Mouse (Mus musculus): Measurements from ENCODE around the gene Blcap.

Blcap gene

DNA sequence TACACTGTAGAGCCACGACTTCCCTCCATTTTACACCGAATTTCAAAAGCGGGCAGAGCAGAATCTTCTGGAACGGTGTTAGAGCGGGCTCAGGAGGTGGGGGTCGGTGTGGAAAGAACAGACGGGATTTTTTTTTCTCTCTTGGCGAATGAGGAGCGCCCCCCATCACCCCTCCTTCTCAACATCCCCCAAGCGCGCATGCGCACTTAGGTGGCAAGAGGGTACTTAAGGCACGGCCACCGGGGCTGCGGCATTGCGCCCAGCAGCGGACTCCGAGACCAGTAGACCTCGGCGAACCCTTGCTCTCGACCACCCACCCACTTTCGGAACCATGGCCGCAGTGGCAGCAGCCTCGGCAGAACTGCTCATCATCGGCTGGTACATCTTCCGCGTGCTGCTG is 11.2 kb downstream of the Blcap start, which contains the start of gene Nnat:
Gene Nnat, plus strand, starts transcription at position 221 of the 400 bp plus-strand sequence.
- no peak for DNase-seq (ENCODE audit: low read depth)

DNA sequence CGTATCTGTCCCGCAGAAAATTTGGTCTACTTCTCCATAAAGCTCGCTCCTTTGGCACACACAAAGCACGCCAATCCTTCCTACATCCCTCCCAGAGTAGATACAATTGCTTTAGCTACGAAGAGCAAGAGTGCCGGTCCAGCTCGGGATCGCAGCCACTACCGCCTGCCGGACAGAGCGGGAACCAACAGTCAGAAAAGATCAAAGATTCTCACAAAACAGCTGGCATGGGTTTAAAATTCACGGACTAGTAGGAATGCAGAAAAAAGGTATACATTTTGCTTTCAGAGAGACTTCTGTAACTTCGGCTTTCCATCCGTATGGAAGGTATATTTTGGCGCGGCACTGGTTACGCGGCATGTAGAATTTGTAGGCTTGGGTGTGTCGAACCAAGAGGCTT is 11.6 kb downstream of the Blcap start:
- DNase-seq (ENCODE audit: low read depth) = no peak

GRCm38 (mm10) chr2:157558520-157558919 is 12.6 kb downstream of the Blcap start:
- no peak for DNase-seq (ENCODE audit: low read depth)

GRCm38 (mm10) chr2:157558051-157558450 is 13.0 kb downstream of the Blcap start:
- no peak for DNase-seq (ENCODE audit: low read depth)

DNA sequence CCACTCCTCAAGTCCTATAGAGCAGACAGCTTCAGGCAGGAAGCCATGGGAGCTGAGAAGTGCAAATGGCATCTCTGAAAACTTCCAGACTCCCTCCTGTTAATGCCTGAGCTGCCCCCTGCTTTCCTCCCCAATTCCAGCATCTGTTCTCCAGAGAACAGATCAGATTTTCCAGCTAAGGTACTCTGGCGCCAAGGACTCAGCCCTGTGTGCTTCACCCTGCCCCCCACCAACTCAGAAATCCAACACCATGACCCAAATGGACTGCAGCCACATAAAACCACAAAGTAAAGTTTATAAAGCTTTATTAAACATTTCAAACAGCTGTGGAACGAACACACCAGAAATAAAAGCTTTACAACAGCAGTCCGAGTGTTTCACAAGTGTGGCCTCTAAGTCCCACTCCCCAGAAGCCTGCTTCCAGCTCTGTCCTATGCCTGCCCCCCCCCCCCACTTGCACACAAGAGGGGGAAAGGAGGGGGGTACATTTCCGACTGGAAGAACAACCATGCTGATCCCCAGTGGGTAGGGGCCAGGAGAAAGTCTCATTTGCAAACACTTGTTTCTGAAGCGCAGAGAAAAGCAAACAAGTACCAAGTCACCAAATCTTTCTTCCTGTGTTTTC is 14.9 kb downstream of the Blcap start:
- no peak for DNase-seq (ENCODE audit: low read depth)

- DNase-seq (ENCODE audit: low read depth) = no peak
Observed at GRCm38 (mm10) chr2:157552158-157552886, 18.8 kb downstream of the Blcap start.

DNA sequence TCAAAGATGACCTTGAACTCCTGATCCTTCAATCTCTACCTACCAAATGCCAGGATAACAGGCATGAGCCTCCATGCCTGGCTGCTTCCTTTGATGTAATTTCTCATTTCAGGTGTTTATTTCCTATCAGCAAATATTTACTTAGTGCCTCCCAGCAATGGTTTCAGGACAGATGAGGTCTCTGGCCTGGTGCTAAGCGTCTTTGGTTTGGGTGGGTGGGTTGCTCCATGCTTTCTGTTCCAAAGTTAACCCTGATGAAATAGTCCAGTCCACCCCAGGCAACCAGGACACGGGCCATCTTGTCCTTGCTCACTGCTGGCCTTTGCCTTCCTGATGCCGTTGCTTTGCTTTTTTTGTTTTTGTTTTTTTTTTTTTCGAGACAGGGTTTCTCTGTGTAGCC is 20.8 kb downstream of the Blcap start:
- no peak for DNase-seq (ENCODE audit: low read depth)

DNA sequence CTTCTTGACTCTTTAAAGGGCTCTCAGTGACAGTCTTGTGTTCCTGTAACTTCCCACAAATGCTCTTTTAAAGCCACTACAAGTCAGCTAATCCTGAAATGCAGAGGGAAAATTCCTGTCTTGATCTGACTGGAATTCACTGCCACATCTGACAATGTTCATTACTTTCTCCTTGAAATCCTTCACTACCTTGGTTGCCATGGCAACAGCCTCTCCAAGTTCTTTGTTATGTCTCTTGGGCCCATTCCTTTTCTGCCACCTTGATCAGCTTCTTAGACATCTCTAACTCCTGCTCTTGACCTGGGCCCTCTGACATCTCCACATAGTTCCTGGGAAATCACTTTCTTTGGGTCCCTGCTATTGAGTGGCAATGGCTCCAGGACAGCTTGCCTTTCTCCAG is 24.4 kb downstream of the Blcap start:
- no peak for DNase-seq (ENCODE audit: low read depth)

- DNase-seq (ENCODE audit: low read depth) = no peak
Observed at GRCm38 (mm10) chr2:157544333-157544888, 26.7 kb downstream of the Blcap start.

GRCm38 (mm10) chr2:157542415-157542814 is 28.7 kb downstream of the Blcap start:
- DNase-seq (ENCODE audit: low read depth) = no peak

DNA sequence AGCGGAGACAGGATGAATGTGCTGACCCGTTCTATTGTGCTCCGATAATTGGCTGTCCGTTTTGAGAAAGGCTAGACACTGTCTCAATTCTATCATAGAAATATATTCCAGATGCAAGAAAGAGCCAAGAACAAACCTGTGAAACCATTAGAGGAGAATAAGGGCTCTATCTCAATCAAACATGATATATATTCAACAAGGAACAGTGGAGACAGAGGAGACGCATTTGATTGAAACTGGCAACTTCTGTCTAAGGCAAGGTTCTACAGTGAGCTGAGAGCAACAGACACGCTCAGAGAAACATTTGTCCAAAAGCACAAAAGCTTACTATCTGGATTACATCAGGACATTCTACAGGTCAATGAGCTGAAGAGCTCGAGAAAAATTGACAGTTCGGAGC is 29.4 kb downstream of the Blcap start:
- DNase-seq (ENCODE audit: low read depth) = no peak

DNA sequence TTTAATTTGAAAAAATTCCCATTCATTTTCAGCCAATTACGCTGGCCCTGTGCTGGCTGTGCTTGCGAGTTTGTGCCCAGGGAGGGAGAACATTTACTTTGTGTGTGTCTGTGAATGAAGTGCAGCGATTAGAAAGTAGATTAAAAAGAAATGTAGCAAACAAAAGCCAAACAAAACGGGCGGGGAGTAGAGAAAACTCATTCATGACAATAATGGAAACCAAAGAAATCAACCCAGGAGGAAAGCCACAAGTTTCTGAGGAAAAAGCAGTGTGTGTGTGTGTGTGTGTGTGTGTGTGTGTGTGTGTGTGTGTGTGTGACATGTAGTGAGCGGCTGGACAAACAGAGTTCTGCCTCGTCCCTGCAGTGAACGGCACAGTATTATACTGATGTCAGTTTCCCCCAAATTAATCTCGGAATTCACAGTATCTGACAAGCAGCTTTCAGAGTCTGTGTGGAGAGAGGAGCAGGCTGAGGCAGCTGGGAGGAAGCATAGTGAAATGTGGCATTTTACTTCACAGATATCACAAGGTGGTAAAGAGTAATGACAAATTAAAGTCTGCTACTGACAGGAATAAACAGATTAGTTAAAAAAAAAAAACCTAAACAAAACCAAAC is 30.0 kb downstream of the Blcap start:
- DNase-seq (ENCODE audit: low read depth) = no peak

- no peak for DNase-seq (ENCODE audit: low read depth)
Observed at GRCm38 (mm10) chr2:157540073-157540952, 30.8 kb downstream of the Blcap start.

DNA sequence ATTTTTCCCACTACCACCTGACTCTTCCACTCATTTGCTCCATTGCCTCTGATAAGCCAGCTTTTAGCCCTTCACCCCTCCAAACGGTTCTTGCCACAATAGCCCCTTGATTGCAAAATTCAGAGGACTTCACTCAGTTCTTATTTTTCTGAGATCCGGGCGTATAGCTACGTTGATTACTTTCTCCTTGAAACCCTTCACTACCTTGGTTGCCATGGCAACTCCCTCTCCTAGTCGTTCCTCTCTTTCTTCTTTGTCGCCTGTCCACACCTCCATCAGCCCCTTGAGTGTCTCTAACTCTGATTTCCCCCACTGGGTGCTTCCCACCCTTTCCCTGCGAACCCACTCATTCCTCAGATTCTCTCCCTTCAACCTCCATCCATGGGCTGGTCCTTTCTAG is 34.0 kb downstream of the Blcap start:
- DNase-seq (ENCODE audit: low read depth) = no peak

- no peak for DNase-seq (ENCODE audit: low read depth)
Observed at GRCm38 (mm10) chr2:157536476-157537081, 34.5 kb downstream of the Blcap start.

DNA sequence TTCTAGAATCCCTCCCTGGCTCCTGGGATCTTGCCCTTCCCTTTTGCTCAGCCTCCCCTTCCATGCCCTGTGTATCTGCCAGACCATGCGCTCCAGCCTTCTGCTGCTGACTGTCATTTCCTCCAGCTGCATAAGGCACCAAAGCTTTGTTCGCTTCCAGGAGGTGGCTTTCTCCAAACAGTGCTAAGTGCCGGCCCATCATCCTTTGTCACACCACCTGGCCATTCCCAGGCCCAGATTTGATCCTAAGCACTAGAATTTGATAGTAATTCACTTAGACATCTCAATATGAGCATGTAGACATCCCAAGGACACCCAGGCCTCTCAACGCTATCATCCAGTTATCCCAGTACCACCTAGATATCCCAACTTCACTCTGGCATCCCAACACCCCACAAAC is 36.9 kb downstream of the Blcap start:
- no peak for DNase-seq (ENCODE audit: low read depth)

- no peak for DNase-seq (ENCODE audit: low read depth)
Observed at GRCm38 (mm10) chr2:157531681-157532426, 39.2 kb downstream of the Blcap start.

DNA sequence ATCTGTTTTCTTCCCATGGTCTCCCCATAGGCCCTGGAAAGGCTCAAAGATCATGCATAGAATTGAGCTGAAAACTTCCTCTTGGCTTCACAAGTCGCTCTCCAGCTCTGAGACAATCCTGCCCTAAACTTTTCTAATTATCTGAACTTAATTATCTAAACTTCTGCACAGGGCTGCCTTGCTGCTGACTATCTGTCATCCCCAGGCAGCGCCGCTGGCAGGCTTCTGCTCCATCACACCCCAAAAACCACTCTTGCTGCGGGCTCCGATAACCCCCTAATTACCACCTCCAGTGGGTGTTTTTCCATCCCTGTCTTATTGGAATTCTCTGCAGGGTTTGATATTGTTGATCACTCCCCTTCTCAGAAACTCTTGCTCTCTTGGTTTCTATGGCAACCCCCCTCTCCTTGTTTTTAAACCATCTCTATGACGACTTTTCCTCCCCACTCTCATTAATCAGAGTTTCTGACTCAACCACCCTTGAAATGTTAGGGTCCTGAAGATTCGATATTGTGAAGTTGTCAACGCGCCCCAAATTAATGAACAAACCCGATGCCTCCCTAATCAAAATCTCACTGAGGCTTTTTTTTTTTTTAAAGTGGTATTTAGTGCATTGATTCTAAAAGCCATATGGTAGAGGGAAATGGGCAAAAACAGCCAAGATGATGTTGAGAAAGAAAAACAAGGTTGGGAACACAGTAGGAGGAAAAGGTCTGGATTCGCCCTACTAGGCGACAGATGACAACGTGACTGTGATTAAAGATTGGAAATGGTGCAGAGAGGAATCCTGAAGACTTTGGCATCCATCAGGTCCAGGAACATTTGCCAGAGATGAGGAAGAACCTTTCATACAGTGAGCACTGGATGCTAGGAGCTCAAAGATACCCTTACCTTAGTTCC is 40.8 kb downstream of the Blcap start:
- no peak for DNase-seq (ENCODE audit: low read depth)

DNA sequence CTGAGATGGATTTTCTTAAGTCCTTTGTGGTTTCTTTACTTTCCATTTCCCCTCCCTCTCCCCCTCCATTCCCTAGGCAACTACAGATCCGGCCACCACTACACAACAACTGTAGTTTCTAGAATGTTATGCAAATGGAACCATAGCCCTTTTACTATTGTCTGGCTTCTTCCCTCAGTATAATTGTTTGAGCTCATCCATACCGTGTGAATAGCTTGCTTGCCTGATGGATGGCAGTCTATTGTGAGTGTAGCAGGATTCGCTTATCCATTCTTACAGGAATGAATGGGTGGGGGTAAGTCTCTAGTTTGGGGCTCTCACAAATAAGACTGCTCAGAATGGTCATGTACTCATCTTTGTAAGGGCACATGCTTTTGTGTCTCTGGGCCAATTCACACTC is 48.5 kb downstream of the Blcap start:
- DNase-seq (ENCODE audit: low read depth) = no peak

DNA sequence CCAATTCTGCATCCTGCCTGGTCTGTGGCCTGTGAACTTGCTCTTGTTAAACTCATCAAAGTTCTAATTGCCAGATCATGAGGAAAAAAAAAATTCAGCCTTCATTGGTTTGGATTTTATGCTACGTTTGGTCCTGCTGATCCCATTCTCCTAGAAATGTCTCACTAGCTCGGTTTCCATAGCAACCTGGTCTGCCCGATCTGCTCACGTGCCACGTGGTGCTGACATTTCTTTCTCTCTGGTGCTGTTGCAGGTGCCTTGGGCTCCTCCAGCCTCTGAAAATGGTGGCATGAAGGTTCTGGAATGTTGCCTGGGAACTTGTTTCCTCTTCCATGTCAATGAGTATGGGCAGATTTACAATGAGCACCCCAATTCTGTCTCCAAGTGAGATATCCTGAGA is 50.6 kb downstream of the Blcap start:
- DNase-seq (ENCODE audit: low read depth) = no peak
